Mouse (Mus musculus) neural tube, embryonic 11.5 days (tissue): ENCODE data around the gene Axin2. TPM values are rescaled to one million over a fixed set of nuclear protein-coding genes. Genes with fewer than 3 reads are reported as not detected.
A peak's percentile ranks its signal among the peaks of the same experiment; 100 is the strongest.

Experiments
- ATAC-seq: fragments of 200-750 bp; cut with Nextera tagmentation; 2 replicates; pipeline ENCODE4 v1.8.0; 2017; ENCODE audit warnings: moderate number of reproducible peaks, mild to moderate bottlenecking, moderate TSS enrichment, moderate library complexity; ENCODE audit not compliant: insufficient read depth, low FRiP score, low TSS enrichment
- DNase-seq: peaks from one replicate; pipeline ENCODE4 v3.0.0-alpha.2; 2015; ENCODE audit warnings: low spot score
- H3K27ac ChIP-seq: fragments of 300-500 bp; sonication (generic); 2 replicates; pipeline ENCODE4 v1.5.1; 2014; ENCODE audit warnings: low read depth, mild to moderate bottlenecking, low read length
- H3K27me3 ChIP-seq: fragments of 300-500 bp; sonication (generic); 2 replicates; pipeline ENCODE4 v1.6.1; 2014; ENCODE audit warnings: mild to moderate bottlenecking, low read length, mixed read lengths; ENCODE audit not compliant: control insufficient read depth, insufficient read depth
- H3K36me3 ChIP-seq: fragments of 300-500 bp; sonication (generic); 2 replicates; pipeline ENCODE4 v1.6.1; 2014; ENCODE audit warnings: mild to moderate bottlenecking, low read length, moderate library complexity, mixed read lengths; ENCODE audit not compliant: control insufficient read depth, insufficient read depth
- H3K4me1 ChIP-seq: fragments of 300-500 bp; sonication (generic); 2 replicates; pipeline ENCODE4 v1.6.1; 2014; ENCODE audit warnings: low read length, mixed read lengths; ENCODE audit not compliant: control insufficient read depth, insufficient read depth
- H3K4me2 ChIP-seq: fragments of 300-500 bp; sonication (generic); 2 replicates; pipeline ENCODE4 v1.6.1; 2014; ENCODE audit warnings: low read depth, mild to moderate bottlenecking, moderate library complexity
- H3K4me3 ChIP-seq: fragments of 300-500 bp; sonication (generic); 2 replicates; pipeline ENCODE4 v1.5.1; 2014; ENCODE audit warnings: low read depth, low read length
- H3K9ac ChIP-seq: fragments of 300-500 bp; sonication (generic); 2 replicates; pipeline ENCODE4 v1.6.1; 2014; ENCODE audit warnings: mild to moderate bottlenecking, low read length
- H3K9me3 ChIP-seq: fragments of 300-500 bp; sonication (generic); 2 replicates; pipeline ENCODE4 v1.6.1; 2016; ENCODE audit warnings: low read length; ENCODE audit not compliant: control insufficient read depth
- WGBS: fragments of 180-500 bp; shearing (Covaris S2); extraction: QIAGEN DNeasy Blood & Tissue Kit; methylation state at CpG from one replicate; pipeline ENCODE4 v1.1.7; 2014; 5-methylcytosine and 5-hydroxymethylcytosine counted together
- polyA plus RNA-seq: library from polyadenylated mRNA; unstranded; fragments of >200 nt; fragmentation: Nextera tagmentation; extraction: Ambion mirVana; gene quantifications from 2 replicates; pipeline ENCODE4 v1.2.1, GENCODE M21; 2014

The Axin2 gene
- polyA plus RNA-seq, 1 experiment from 2014 or later = 16.4 TPM

DNA sequence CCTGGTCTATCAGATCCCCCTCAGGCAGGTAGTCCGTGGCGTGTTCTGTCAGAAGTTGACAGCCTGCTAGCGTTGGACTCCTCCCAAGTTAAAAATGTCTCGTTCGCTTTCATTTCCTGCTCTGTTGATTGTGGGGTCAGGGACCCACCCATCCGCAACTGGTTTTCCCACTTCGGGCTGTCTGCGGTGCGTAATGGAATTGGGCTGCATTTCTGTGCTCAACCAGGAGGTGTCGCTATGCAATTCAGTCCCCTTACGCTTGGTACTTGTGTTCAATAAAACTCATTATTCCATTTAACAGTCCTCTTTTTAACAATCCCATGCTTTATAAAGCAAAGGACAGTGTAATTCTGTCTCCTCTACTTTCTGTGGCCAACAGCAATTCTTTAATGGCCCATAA is 31.0 kb upstream of the Axin2 start:
- Histone ChIP-seq H3K4me2 (no peak overlapping the region), H3K36me3 (no peaks in the 10 kb centered on the region), H3K27ac (no peak overlapping the region), H3K4me3 (no peak overlapping the region), H3K27me3 (no peaks in the 10 kb centered on the region), H3K4me1 (peaks cover 18% of the 10 kb centered on the region), H3K9ac (no peak overlapping the region), H3K9me3 (no peaks in the 10 kb centered on the region)
- DNase-seq (no peak), ATAC-seq (no peak)
- 54% methylated on average over 11 of the region's 11 CpGs for WGBS

DNA sequence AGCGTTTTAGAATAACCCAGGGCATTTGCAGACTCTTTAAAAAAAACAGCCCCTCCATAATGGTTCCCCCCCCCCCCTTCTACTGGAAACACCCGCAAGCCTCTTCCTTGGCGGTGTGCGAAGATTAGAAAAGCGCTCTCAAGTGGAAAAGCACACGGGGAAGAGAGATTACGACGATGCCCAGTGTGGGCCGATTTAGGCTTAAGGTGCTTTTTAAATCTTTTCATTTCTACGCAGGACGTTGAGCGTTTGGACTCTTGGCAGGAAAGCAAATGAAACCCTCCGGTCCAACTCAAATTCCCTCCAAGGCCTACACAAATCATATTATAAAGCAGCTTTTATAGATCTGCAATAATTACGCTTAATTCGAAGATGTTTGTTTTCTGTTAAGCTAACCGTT is 29.6 kb upstream of the Axin2 start:
- DNase-seq (no peak), ATAC-seq (no peak)
- no peaks in the 10 kb centered on the region for H3K9me3 ChIP-seq
- WGBS = 29% methylated on average over 16 of the region's 16 CpGs
- H3K27me3 ChIP-seq = no peaks in the 10 kb centered on the region
- H3K4me3 ChIP-seq = peak overlapping the region; percentile 22; the same call in 1 of the 2 replicates
- no peak overlapping the region for H3K27ac ChIP-seq
- H3K36me3 ChIP-seq = no peaks in the 10 kb centered on the region
- no peak overlapping the region for H3K9ac ChIP-seq
- peaks cover 21% of the 10 kb centered on the region for H3K4me1 ChIP-seq
- peak overlapping the region; percentile 45 for H3K4me2 ChIP-seq

DNA sequence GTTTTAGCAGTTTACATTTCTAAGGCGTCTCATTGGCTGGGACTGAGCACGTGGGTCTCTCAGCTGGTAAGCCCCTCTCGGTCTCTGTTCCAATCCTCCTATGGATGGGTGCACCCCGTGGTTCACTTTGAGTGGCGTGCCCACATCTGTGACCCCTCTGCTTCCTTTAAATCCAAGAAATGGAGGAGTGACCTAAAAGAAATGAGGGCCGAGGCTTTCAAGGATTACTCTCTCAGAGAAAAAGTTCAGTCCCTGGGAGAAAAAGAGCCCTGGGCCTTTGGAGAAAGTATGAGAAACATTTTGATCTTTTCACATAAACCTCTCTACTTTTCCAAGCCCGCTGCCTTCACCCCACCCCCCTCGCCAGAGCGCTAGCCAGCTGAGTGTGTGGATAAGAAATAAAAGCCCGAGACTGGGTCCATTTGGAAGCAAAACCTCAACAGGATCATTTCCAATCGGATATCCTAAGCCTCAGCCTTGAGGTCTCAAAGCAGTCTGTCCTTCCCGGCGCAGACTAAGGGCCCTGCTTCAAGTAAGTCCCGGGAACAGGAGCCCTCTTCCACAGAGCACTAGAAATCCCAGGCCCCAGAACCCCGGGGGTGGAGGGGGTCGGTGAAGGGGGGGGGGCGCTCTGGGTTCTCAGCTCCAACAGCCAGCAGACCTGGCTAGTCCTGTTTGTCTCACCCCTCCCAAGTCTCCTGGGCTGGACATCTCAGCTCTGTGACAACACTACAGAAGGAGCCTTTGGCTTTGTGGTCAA is 28.9 kb upstream of the Axin2 start:
- peak overlapping the region; percentile 45 for H3K4me2 ChIP-seq
- H3K9ac ChIP-seq = peak overlapping the region; percentile 53
- H3K36me3 ChIP-seq = no peaks in the 10 kb centered on the region
- ATAC-seq = peak; percentile 91
- H3K9me3 ChIP-seq = no peaks in the 10 kb centered on the region
- no peaks in the 10 kb centered on the region for H3K27me3 ChIP-seq
- DNase-seq = peak; percentile 73
- WGBS = under 1% methylated on average over 17 of the region's 17 CpGs
- peaks cover 21% of the 10 kb centered on the region for H3K4me1 ChIP-seq
- peak overlapping the region; percentile 22 for H3K4me3 ChIP-seq
- H3K27ac ChIP-seq = peak overlapping the region; percentile 79

DNA sequence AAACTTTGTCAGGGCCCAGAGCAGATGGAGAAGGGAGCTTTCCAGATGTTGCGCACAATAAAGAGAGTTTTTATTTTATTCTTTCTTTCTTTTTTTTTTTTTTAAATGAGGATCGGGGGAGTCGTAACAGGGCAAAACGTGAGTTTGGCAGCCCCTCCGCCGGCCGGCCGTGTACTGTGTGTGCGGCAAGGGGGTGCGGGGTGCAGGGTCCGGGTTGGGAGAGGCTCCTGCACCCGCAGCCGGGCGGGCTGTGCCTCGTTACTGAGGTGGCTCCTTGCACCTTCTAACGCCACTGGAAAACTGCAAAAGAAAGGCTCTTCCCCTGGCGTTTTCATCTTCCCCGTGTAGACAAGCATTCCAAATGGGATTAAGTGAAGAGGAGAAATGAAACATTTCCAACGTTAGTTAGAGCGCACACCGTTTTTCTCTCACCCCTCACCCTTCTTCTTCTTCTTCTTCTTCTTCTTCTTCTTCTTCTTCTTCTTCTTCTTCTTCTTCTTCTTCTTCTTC is 28.2 kb upstream of the Axin2 start:
- DNase-seq (no peak), ATAC-seq (no peak)
- peak overlapping the region; percentile 53; the same call in 1 of the 2 replicates for H3K9ac ChIP-seq
- peak overlapping the region; percentile 45 for H3K4me2 ChIP-seq
- H3K27me3 ChIP-seq = no peaks in the 10 kb centered on the region
- no peaks in the 10 kb centered on the region for H3K9me3 ChIP-seq
- peaks cover 21% of the 10 kb centered on the region for H3K4me1 ChIP-seq
- H3K36me3 ChIP-seq = no peaks in the 10 kb centered on the region
- 2% methylated on average over 21 of the region's 21 CpGs for WGBS
- H3K27ac ChIP-seq = peak overlapping the region; percentile 79; the same call in 1 of the 2 replicates
- peak overlapping the region; percentile 22 for H3K4me3 ChIP-seq

DNA sequence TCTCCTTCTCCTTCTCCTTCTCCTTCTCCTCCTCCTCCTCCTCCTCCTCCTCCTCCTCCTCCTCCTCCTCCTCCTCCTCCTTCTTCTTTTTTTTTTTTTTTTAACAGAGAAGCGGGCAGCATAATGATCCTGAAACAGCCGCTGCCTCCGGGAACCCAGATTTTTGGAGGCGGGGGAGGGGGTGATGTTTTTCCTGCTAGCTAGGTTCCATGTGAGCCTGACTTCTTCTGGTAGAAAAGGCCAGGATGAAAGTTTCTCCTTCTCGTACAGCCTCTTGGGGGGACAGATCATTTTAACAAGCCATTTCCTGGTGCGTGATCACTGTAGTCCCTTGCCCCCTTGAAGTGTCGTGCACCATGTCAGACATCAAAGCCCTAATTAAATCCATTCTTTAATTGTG is 27.7 kb upstream of the Axin2 start:
- H3K9ac ChIP-seq = no peak overlapping the region

DNA sequence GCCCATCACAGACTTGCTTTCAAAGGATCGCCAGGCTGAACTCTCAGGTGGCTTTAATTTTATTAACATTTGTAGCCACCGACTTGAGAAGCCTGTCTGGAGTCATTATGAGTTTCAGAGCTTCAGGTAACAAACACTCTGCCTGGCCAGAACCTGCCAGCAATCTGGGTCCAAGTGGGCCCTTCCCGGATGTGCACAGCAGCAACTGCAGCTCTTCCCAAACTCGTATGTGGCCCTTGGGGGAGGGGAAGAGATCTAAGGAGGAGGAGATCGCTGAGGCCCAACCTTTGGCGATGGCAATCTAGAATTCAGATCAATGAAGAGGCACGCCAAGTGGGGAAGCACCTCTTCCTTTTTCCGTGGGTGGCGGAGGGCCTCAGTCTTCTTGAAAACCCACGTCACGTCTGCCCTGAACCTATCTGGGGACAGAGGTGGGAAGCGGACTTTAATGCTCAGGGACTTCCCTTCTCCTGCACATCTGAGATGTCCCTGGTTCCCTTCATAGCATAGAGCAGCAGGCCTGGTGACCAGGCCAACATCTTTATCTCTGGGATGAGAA is 26.8 kb upstream of the Axin2 start:
- no peaks in the 10 kb centered on the region for H3K9me3 ChIP-seq
- H3K9ac ChIP-seq = no peak overlapping the region
- no peaks in the 10 kb centered on the region for H3K27me3 ChIP-seq
- H3K27ac ChIP-seq = no peak overlapping the region
- no peak for ATAC-seq
- 29% methylated on average over 12 of the region's 12 CpGs for WGBS
- H3K36me3 ChIP-seq = no peaks in the 10 kb centered on the region
- H3K4me1 ChIP-seq = peaks cover 21% of the 10 kb centered on the region
- no peak for DNase-seq
- no peak overlapping the region for H3K4me3 ChIP-seq
- H3K4me2 ChIP-seq = no peak overlapping the region

More for the DNA sequence above, 27.7 kb upstream of the Axin2 start:
- Histone ChIP-seq H3K9me3 (no peaks in the 10 kb centered on the region), H3K27me3 (no peaks in the 10 kb centered on the region), H3K4me3 (no peak overlapping the region), H3K4me1 (peaks cover 21% of the 10 kb centered on the region), H3K36me3 (no peaks in the 10 kb centered on the region), H3K4me2 (no peak overlapping the region), H3K27ac (no peak overlapping the region)
- 3% methylated on average over 6 of the region's 7 CpGs for WGBS
- DNase-seq (no peak), ATAC-seq (no peak)

DNA sequence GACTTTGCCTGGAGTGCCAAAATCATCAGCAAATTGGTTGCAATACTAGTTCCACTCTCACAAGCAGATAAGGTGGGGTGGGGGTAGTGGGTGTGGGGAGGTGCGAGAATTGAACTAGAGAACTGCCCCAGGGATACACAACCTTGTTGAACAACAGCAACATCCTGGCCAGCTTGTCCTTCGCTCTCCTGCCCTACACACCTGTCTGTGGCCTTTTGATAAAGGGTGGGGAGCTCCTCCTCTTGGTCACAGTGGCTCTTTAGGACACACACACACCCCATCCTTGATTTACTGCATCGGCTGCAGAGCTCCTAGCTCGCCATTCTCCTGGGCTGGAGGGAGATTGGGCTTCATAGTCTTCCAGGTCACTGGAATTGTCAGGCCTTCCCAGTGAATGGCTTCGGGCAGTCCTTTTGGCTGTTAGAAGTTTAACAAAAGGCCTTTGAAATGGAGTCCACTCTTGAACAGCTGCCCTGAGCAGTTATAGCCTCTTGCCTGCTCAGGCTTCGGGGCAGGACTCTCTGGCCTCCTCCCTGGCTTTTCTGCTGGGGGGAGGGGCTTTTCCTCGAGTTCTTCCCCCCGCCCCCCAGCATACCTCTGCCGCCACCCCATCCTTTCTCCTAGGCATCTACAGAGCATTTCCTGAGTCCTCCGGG is 26.2 kb upstream of the Axin2 start:
- H3K4me2 ChIP-seq = 0 out of 2 replicates have a peak overlapping the region, but pooled peaks have one; percentile 3
- no peak overlapping the region for H3K27ac ChIP-seq
- no peaks in the 10 kb centered on the region for H3K36me3 ChIP-seq
- H3K4me3 ChIP-seq = no peak overlapping the region
- no peak overlapping the region for H3K9ac ChIP-seq
- H3K27me3 ChIP-seq = no peaks in the 10 kb centered on the region
- no peaks in the 10 kb centered on the region for H3K9me3 ChIP-seq
- DNase-seq (no peak), ATAC-seq (no peak)
- peaks cover 21% of the 10 kb centered on the region for H3K4me1 ChIP-seq
- WGBS = 15% methylated on average over 10 of the region's 10 CpGs

DNA sequence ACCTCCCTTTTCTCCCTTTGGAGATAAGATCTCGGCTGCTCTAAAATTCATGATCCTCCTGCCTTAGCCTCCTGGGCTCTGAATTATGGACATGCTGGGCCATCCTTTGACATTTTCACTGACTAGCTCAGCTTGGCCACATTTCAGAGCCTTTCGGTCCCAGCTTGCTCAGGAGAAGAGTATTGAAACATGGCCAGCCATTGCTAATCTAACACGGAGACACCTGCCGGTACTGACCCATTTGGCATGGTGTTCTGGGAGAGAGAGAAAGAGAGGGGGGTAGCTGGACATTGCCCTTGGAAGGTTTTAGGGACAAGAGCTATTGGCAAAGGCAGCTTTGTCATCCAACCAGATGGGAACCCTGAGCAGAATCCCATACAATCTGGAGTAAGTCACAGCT is 23.1 kb upstream of the Axin2 start:
- no peaks in the 10 kb centered on the region for H3K27me3 ChIP-seq
- DNase-seq = no peak
- peaks cover 14% of the 10 kb centered on the region for H3K4me1 ChIP-seq
- 94% methylated on average over 4 of the region's 4 CpGs for WGBS
- no peak for ATAC-seq
- H3K9me3 ChIP-seq = no peaks in the 10 kb centered on the region
- H3K4me2 ChIP-seq = no peak overlapping the region
- no peak overlapping the region for H3K27ac ChIP-seq
- H3K9ac ChIP-seq = no peak overlapping the region
- no peaks in the 10 kb centered on the region for H3K36me3 ChIP-seq
- no peak overlapping the region for H3K4me3 ChIP-seq
